Mouse (Mus musculus): ENCODE results near the gene Nubpl. TPM values are rescaled to one million over a fixed set of nuclear protein-coding genes. Genes with fewer than 3 reads are reported as not detected.
"Not testable (repeated sequence)": the region's sequence is repeated elsewhere in the genome, so short reads cannot be mapped to it uniquely, and the experiment has no call there.

Gene Nubpl
- total RNA-seq (2021), result 1 to 10 TPM; 7.1 to 7.8 TPM

- intact Hi-C loops (cut with DNase I), result no loop called here
- DNase-seq, result peak; percentile 97 to 98
Observed at GRCm38 (mm10) chr12:52097650-52098070, at the start of gene Nubpl. Nubpl (plus strand) TSS chr12:52097737.

- DNase-seq, result no peak
- intact Hi-C loops (cut with DNase I), result no loop called here
Observed at GRCm38 (mm10) chr12:52049324-52049723, 48.2 kb upstream of the Nubpl start.

- intact Hi-C loops (cut with DNase I), result not testable (repeated sequence)
Observed at GRCm38 (mm10) chr12:52079296-52079695, 18.2 kb upstream of the Nubpl start.

GRCm38 (mm10) chr12:52097049-52097649 is 388 bp upstream of the Nubpl start:
- intact Hi-C loops (cut with DNase I), result no loop called here
- no peak for DNase-seq

More at GRCm38 (mm10) chr12:52079296-52079695, 18.2 kb upstream of the Nubpl start:
- not testable (repeated sequence) for DNase-seq

- intact Hi-C loops (cut with DNase I), result no loop called here
- no peak for DNase-seq
Observed at GRCm38 (mm10) chr12:52120276-52120675, 22.7 kb downstream of the Nubpl start.

GRCm38 (mm10) chr12:52126407-52126806 is 28.9 kb downstream of the Nubpl start:
- peak in 1 of 2 experiments; percentile 7 for DNase-seq
- intact Hi-C loops (cut with DNase I), result no loop called here

- intact Hi-C loops (cut with DNase I), result no loop called here
- DNase-seq, result no peak
Observed at GRCm38 (mm10) chr12:52129072-52129471, 31.5 kb downstream of the Nubpl start.

- peak; percentile 21 to 30 for DNase-seq
- intact Hi-C loops (cut with DNase I), result no loop called here
Observed at GRCm38 (mm10) chr12:52132256-52132655, 34.7 kb downstream of the Nubpl start.

- intact Hi-C loops (cut with DNase I), result no loop called here
- no peak for DNase-seq
Observed at GRCm38 (mm10) chr12:52138296-52138695, 40.8 kb downstream of the Nubpl start.

- intact Hi-C loops (cut with DNase I), result no loop called here
- no peak for DNase-seq
Observed at GRCm38 (mm10) chr12:52146639-52147038, 49.1 kb downstream of the Nubpl start.

GRCm38 (mm10) chr12:52149448-52149847 is 51.9 kb downstream of the Nubpl start:
- no peak for DNase-seq
- intact Hi-C loops (cut with DNase I), result no loop called here

GRCm38 (mm10) chr12:52152071-52152470 is 54.5 kb downstream of the Nubpl start:
- intact Hi-C loops (cut with DNase I), result no loop called here

GRCm38 (mm10) chr12:52154906-52155305 is 57.4 kb downstream of the Nubpl start:
- no peak for DNase-seq
- intact Hi-C loops (cut with DNase I), result no loop called here

More at GRCm38 (mm10) chr12:52152071-52152470, 54.5 kb downstream of the Nubpl start:
- no peak for DNase-seq

- no peak for DNase-seq
- intact Hi-C loops (cut with DNase I), result no loop called here
Observed at GRCm38 (mm10) chr12:52164414-52164813, 66.9 kb downstream of the Nubpl start.

GRCm38 (mm10) chr12:52186205-52186793 is 88.8 kb downstream of the Nubpl start:
- intact Hi-C loops (cut with DNase I), result no loop called here
- DNase-seq, result peak in 1 of 2 experiments; percentile 22

GRCm38 (mm10) chr12:52186963-52187590 is 89.5 kb downstream of the Nubpl start:
- intact Hi-C loops (cut with DNase I), result no loop called here
- DNase-seq, result peak; percentile 20 to 23

GRCm38 (mm10) chr12:52198471-52198870 is 100.9 kb downstream of the Nubpl start:
- intact Hi-C loops (cut with DNase I), result no loop called here
- no peak for DNase-seq

GRCm38 (mm10) chr12:52209121-52209610 is 111.6 kb downstream of the Nubpl start:
- intact Hi-C loops (cut with DNase I), result no loop called here
- peak in 1 of 2 experiments; percentile 9 for DNase-seq

GRCm38 (mm10) chr12:52211144-52211543 is 113.6 kb downstream of the Nubpl start:
- DNase-seq, result no peak
- intact Hi-C loops (cut with DNase I), result no loop called here

GRCm38 (mm10) chr12:52214837-52215236 is 117.3 kb downstream of the Nubpl start:
- intact Hi-C loops (cut with DNase I), result no loop called here
- DNase-seq, result no peak

GRCm38 (mm10) chr12:52224954-52225353 is 127.4 kb downstream of the Nubpl start:
- no peak for DNase-seq
- intact Hi-C loops (cut with DNase I), result no loop called here

- intact Hi-C loops (cut with DNase I), result no loop called here
- no peak for DNase-seq
Observed at GRCm38 (mm10) chr12:52228746-52229145, 131.2 kb downstream of the Nubpl start.
